Mouse (Mus musculus) kidney, adult 8-10 months (tissue): ENCODE results near the gene Srebf2.
A peak's percentile ranks its signal among the peaks of the same experiment; 100 is the strongest.

Experiments used
- DNase-seq, 2 experiments: peaks; one replicate each; pipeline ENCODE4 v3.0.0; 2022

The Srebf2 gene

DNA sequence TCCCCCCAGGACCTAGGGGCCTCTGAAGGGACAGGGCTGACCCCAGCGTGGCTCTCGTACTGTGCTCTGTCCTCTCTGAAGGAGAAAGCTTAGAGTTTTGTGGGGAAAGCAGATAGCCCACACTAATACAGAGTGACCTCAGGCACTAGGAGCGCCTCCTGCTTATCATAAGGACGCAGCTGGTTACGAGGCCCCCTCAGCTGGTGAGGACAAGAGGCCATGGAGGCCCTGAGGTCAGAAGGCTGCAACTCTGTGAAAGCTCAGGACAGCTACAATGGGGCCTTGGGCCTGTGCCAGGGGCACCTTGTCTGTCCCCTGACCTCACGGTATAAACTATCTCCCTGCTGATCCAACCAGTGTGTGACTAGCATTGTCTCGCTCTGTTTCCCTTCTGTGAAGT lies 37.2 kb downstream of the Srebf2 start:
- peak; percentile 60 to 64 for DNase-seq

DNA sequence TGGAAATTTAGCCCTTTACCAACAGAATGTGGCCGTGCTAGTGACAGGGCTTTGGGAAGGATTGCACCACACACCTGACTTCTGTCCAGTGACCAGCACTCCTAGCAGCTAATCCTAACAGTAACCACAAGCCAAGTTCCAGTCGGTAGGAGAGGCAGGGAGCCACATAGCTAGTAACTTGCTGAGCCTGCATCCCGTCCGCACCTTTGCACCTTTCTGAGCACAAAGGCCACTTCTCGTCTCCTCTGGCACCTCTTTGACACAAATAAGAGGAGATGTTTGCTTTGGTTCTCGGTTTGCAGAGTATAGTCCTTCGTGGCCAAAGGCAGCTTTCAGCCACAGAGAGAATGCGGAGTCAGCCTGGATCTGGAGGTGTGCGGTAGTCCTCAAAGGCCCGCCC lies 37.7 kb downstream of the Srebf2 start:
- peak; percentile 83 to 87 for DNase-seq

- DNase-seq = no peak
Observed at GRCm38 (mm10) chr15:82185062-82185783, 38.2 kb downstream of the Srebf2 start.

DNA sequence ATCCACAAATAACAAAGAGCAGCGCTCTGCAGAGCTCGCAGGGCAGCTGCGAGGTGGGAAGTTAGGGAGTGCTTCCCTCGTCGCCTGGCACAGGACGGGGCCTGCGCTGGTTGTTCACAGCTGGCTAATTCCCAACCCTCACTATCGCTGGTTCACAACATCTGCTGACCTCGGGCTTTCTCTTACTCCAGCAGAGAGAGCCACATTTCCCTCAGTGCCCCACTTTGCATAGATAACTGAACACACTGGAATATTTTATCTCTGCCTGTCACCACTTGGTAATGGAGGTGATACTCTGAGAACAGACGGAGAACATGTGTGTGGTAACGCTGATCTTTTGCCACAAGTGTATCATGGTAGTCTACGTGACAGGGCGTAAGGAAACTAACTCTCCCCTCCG lies 39.1 kb downstream of the Srebf2 start:
- DNase-seq = no peak

GRCm38 (mm10) chr15:82186931-82187330 lies 40.0 kb downstream of the Srebf2 start:
- DNase-seq = no peak

DNA sequence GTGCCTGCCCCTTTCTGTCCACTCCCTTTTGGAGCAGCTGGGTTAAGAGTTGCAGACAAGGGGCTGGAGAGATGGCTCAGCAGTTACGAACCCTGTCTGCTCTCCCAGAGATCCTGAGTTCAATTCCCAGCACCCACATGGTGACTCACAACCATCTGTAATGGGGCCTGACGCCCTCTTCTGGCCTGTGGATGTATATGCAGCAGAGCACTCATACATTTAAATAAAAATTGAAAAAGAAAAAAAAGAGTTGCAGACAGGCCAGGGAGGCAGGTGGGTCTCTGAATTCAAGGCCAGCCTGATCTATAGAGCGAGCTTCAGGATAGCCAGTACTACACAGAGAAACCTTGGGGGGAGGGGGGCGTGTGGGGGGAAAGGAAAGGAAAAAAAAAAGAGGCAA lies 40.4 kb downstream of the Srebf2 start:
- no peak for DNase-seq

- no peak for DNase-seq
Observed at GRCm38 (mm10) chr15:82187924-82188323, 40.9 kb downstream of the Srebf2 start.

- peak in 1 of 2 experiments; percentile 71 for DNase-seq
Observed at GRCm38 (mm10) chr15:82188481-82189240, 41.7 kb downstream of the Srebf2 start.

DNA sequence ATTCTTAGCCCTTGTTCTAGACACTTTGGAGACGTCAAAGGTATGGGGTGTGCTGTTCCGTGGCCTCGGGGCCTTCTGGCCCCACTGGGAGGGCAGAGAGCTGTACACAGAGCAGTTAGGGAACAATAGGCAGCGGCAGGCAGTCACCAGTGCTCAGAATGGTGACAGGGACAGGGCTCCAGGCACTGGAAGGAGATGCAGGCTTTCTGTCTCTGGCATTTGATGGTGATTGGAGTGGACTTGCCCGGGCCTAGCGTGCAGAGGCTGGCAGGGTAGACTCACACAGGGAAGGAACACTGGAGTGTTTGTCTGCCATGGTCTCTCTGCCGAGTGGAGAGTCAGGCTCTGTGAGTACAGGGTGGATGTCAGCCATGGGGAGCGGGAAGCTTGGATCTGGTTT lies 45.6 kb downstream of the Srebf2 start:
- DNase-seq = no peak

DNA sequence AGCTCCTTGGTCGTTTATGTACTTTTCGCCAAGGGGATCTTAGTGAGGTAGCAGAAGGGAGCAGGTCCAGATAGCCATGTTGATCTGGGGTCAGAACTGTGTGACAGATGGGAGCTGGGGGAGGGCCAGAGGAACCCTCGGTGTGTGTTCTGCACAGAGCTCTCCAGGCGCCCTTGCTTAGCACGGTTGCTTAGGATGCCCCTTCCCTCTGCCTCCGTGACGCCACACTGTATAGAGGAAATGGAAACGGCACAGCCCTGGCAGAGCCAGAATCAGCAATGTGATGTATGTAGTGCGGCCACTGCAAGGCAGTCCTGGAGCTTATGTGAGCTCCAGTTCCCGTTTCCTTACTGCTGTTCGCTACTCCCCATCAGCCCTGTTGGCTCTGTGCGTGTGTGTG lies 49.3 kb downstream of the Srebf2 start:
- no peak for DNase-seq

GRCm38 (mm10) chr15:82197246-82197750 lies 50.3 kb downstream of the Srebf2 start:
- no peak for DNase-seq

- DNase-seq = no peak
Observed at GRCm38 (mm10) chr15:82197937-82198336, 51.0 kb downstream of the Srebf2 start.

DNA sequence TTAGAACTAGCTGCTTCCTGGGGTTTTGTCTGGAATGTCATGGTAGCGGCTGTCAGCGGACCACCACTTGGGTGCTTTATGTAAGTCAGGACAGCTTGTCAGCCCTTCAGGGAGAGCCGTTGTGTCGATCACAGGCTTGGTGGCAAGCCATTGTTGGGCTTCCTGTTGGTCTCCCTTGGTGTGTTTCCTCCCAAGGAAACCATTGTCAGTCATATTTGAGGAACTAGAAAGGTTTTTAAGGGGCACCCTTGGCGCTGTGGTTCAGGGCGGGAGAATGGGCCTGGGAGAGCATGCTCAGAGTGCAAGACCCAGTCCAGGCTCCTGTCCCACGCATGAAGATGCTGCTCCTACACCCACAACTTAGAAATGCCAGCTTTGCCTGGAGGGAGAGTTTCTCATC lies 51.4 kb downstream of the Srebf2 start:
- no peak for DNase-seq

- DNase-seq = no peak
Observed at GRCm38 (mm10) chr15:82199546-82199945, 52.6 kb downstream of the Srebf2 start.

DNA sequence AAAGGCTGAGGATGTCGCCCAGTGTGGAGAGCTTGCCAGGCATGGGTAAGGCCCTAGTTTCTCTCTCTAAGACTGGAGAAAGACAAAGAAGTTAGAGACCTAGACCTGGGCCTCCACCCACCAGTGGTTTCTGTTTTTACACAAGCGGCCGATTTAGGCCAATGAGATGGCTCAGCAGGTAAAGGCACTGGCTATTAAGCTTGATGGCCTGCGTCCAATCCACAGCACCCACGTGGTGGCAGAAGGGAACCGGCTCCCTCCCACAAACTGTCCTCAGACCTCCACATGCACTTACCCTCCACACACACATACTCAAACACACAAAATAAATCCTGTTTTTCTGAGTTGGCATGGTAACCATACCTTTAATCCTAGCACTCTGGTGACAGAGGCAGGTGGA lies 55.1 kb downstream of the Srebf2 start:
- no peak for DNase-seq

GRCm38 (mm10) chr15:82203090-82203489 lies 56.1 kb downstream of the Srebf2 start:
- no peak for DNase-seq

DNA sequence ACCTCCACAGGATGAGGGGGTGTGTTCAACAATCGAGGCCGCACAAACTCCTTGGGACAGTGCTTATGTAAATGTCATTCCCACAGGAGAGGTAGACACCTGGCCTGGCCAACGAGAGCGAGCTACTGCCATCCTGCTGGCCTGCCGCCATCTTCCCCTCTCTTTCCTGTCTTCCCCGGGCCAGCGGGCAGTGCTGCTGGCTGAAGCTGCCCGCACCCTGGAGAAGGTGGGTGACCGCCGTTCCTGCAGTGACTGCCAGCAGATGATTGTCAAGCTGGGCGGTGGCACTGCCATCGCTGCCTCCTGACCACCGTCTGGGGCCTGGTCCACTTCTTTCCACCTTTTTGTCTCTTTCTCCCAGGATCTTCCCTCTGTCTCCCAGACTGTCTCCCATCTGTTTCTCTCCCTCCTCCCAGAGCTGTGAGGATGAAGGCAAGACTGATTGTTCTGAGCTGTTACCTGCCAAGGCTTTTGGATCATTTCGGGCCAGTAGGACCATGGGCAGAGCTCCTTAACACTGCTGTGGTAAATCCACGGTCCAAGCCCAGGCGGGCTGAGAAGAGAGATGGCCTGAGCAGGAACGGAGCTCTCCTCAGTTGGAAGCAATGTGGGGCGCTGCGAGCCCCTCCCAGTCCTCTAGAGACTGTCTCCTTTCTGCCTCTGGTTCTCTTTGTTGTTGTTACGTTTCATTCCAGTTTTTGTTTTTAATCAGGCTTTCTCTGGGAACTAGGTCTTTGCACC lies 56.8 kb downstream of the Srebf2 start:
- no peak for DNase-seq

DNA sequence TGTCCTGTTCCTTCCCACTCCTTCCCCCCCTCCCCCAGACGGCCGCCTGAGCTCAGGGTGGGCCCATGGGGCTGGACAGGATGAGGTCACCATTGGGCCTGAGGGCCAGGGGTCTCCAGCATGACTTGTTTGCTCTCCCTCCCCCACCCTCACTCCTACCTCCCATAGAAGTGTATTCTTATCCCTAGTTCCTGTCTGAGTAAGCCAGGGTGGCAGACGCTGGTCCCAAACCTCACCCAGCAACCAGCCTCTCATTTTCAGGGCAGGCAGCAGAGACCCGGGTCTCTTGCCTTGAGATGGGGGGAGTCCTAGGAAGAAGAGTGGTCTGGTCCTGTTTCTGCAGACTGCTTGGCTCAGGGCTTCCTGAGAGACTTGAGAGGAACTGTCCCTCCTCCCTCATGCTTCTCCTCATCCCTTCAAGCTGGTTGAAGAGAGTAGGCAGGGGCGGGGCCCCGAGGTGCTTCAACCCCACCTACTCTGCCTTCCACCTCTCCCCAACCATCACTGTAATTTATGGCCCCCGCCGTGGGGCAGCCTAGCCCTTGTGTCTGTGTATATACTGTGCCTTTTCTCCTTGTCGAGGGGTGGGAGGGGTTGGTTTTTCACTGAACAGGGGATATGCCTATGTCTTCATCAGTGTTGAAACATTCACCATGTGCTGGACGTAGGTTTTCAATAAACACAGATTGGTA lies 57.8 kb downstream of the Srebf2 start:
- DNase-seq = no peak

GRCm38 (mm10) chr15:82206365-82207104 lies 59.6 kb downstream of the Srebf2 start:
- DNase-seq = no peak

DNA sequence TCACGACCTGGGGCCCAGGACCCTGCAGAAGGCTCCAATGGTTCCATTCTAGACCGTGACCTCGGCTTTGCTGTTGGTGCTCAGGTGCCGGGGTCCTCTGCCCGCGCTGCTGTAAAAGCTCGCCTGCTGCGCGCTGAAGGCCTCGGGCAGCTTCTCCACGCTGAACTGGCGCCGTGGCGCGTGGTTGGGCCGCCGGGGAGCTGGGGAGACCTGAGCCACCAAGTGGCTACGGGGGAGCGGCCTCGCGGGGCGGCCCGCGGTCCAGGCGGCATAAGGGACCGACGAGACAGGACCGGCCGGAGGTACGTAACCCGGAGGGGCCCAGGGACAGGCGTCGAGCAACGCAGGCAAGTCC lies 60.1 kb downstream of the Srebf2 start:
- no peak for DNase-seq

DNA sequence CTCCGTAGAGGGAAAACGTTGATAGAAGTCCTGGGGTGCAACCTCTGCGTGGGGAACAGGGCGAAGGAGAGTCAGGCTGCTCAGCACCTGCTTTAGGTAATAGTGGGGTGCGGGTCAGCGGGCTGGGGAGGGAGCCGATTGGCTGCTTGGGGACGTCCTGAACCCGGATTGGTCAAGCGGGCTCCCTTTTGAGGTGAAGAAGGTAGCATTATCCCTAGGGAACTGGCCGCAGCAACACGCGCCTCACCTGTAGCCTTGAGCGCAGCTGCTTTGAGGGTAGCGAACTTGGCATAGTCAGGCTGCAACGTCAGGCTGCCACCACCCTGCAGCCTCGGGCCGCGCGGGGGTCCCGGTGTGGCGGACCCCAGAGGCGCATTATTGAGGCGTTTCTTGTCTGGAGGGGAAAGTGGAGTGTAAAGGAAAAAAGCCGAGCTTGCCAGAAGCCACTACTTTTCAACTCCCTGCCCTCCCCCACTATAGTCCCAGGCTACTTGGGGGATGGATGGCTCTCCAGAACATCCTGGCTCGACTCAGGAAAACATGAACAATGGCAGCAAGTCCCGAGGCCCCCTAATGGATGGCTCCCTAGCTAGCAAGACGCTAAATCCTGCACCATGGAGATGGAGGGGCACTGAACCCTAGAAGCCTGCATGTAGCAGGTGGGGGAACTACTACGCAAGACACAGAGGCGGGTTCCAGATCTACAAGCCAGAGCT lies 60.7 kb downstream of the Srebf2 start:
- DNase-seq = no peak

GRCm38 (mm10) chr15:82208307-82208706 lies 61.3 kb downstream of the Srebf2 start:
- DNase-seq = no peak
